Mouse (Mus musculus) ES-E14 (cell line): ENCODE data around the gene Zfp382.

ENCODE experiments used
- CHD2 ChIP-seq: IDR thresholded peaks from 2 replicates; pipeline ENCODE4 v1.6.1; 2014; ENCODE audit warnings: mild to moderate bottlenecking, low read depth, low read length, inconsistent platforms
- HCFC1 ChIP-seq: IDR thresholded peaks from 2 replicates; pipeline ENCODE4 v1.6.1; 2012; ENCODE audit warnings: low read length, inconsistent platforms, borderline replicate concordance; ENCODE audit not compliant: insufficient read depth
- MAFK ChIP-seq: IDR thresholded peaks from 2 replicates; pipeline ENCODE4 v1.6.1; 2014; ENCODE audit warnings: mild to moderate bottlenecking, low read depth, low read length, inconsistent platforms; ENCODE audit not compliant: insufficient read depth
- ZC3H11A ChIP-seq: IDR thresholded peaks from 2 replicates; pipeline ENCODE4 v1.6.1; 2012; ENCODE audit warnings: low read depth, mild to moderate bottlenecking, inconsistent platforms, low read length, borderline replicate concordance
- ZNF384 ChIP-seq: IDR thresholded peaks from 2 replicates; pipeline ENCODE4 v1.6.1; 2012; ENCODE audit warnings: low read depth, low read length, inconsistent platforms

- TF ChIP-seq ZC3H11A (no peak), ZNF384 (no peak), CHD2 (no peak), MAFK (no peak), HCFC1 (no peak)
Observed at GRCm38 (mm10) chr7:30129900-30130299, 8.2 kb downstream of the Zfp382 start.
